Mouse (Mus musculus) megakaryocyte, embryonic 14.5 days (primary cell): ENCODE results near the gene Mettl27.

Experiments used
- FLI1 ChIP-seq: IDR thresholded peaks from 2 replicates; pipeline ENCODE4 v1.6.1; 2012; ENCODE audit warnings: low read length, inconsistent platforms, mixed read lengths
- GATA1 ChIP-seq: IDR thresholded peaks from 3 replicates; pipeline ENCODE4 v1.6.1; 2012; ENCODE audit warnings: mixed read lengths, low read length, inconsistent platforms, borderline replicate concordance

DNA sequence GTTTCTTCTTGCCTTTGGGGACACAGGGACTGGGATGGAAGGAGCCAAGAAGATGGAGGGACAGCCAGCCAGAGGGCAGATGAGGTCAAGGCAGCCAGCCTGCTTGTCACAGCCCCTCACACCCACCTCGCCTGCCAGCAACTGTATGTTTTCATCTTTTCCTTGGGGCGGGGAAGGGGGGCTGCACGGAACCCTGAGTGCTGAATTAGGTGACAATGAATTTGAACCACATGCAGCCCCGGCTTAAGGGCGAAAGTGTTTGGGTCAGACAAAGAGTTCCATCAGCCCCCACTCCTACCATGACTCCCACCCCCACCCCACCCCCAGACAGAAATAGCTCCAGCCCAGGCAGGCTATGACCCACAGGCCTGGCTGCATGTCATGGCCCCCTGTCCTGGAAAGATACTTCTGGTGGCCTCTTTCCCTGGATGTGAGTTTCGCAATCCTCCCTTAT is 41.5 kb upstream of the Mettl27 start:
- TF ChIP-seq GATA1, result no peak
- TF ChIP-seq FLI1, result no peak
